In genomic region chr5:36997996-36998395, GRCm38 (mm10) we compare ENCODE assay signal across 14 mouse cellular contexts. TPM values are rescaled to one million over a fixed set of nuclear protein-coding genes. Genes with fewer than 3 reads are reported as not detected.
DNase-seq lines count a peak whose midpoint lies in the region.
"Had no signal": no experiment of that assay in that cellular context is flagged by ENCODE, and none has a peak within 500 bp of the region (broad histone marks: within the 10 kb centered on the region; RNA-seq: fewer than 3 reads in every experiment).

No protein-coding gene starts in this region.

- peak overlapping the region; percentile 11; the same call in 1 of the 2 replicates for H3K27ac ChIP-seq in brown adipose tissue, adult 24 weeks (replicated peaks; ENCODE audit: low read depth, low read length)
- H3K27ac ChIP-seq: kidney, postnatal 0 days; lung, embryonic 15.5 days; neural tube, embryonic 13.5 days had no signal

- DNase-seq in right cerebral cortex, adult 18-20 months = peak; percentile 56
- no peak for DNase-seq in right cerebral cortex, postnatal 14 days
- DNase-seq in thymus, adult 18-20 months = peak; percentile 64 to 72
- DNase-seq in gastrocnemius, postnatal 14 days = no peak
- no peak for DNase-seq in cerebellum, adult 11 months
- no peak for DNase-seq in kidney, postnatal 25 days
- DNase-seq: adrenal gland, postnatal 36 days; cerebellum, postnatal 36 days; midbrain, embryonic 14.5 days; right cerebral cortex, postnatal 4 days had no signal

- intact Hi-C loops in gastrocnemius, postnatal 14 days (cut with DNase I; ENCODE audit: low total_unique reads) = no loop called here

- H3K4me1 ChIP-seq in brown adipose tissue, adult 24 weeks (ENCODE audit: control insufficient read depth, insufficient read depth, insufficient read length, low read length) = no peaks in the 10 kb centered on the region
- H3K4me1 ChIP-seq: lung, embryonic 15.5 days; neural tube, embryonic 13.5 days had no signal

- no peak overlapping the region for H3K4me3 ChIP-seq in brown adipose tissue, adult 24 weeks (ENCODE audit: insufficient read depth, low read depth, low read length)
- H3K4me3 ChIP-seq: lung, embryonic 15.5 days; neural tube, embryonic 13.5 days had no signal

RNA-seq across cellular contexts. Expression of gene Wfs1, which starts 9.0 kb away (rescaled TPM):
- polyA plus RNA-seq in brown adipose tissue, adult 24 weeks (2012; ENCODE audit: insufficient read depth, insufficient read length, missing spikeins) = 13.6 and 14.2 TPM in 2 replicates
- total RNA-seq in gastrocnemius, postnatal 14 days (2021) = 10 to 100 TPM; 36.3 to 45.9 TPM

Comparison
In these comparisons a context has a peak if more than half of its experiments do, and no peak if none do; other contexts are left out.
1. DNase-seq: peak in right cerebral cortex, adult 18-20 months (single experiment) and thymus, adult 18-20 months (2 of 2); none in right cerebral cortex, postnatal 14 days (single experiment), gastrocnemius, postnatal 14 days (single experiment), cerebellum, adult 11 months (single experiment) and kidney, postnatal 25 days (0 of 2).